Mouse (Mus musculus) brain, embryonic 14.5 days (tissue): ENCODE results near the gene Mydgf. TPM values are rescaled to one million over a fixed set of nuclear protein-coding genes. Genes with fewer than 3 reads are reported as not detected.

ENCODE experiments used
- DNase-seq: peaks from one replicate; pipeline ENCODE4 v3.0.0-alpha.2; 2011; ENCODE audit warnings: low read depth
- CTCF ChIP-seq: fragments of 200-500 bp; IDR thresholded peaks from 2 replicates; pipeline ENCODE4 v1.5.1; 2012; ENCODE audit warnings: inconsistent platforms, mild to moderate bottlenecking, moderate library complexity, borderline replicate concordance; ENCODE audit not compliant: insufficient read depth, insufficient read length; ENCODE audit errors: extremely low read depth
- POLR2A ChIP-seq: fragments of 200-500 bp; IDR thresholded peaks from 2 replicates; pipeline ENCODE4 v1.6.1; 2012; ENCODE audit warnings: mild to moderate bottlenecking, inconsistent platforms, borderline replicate concordance; ENCODE audit not compliant: poor library complexity, insufficient read depth, insufficient read length, severe bottlenecking; ENCODE audit errors: extremely low read depth
- polyA plus RNA-seq: library from polyadenylated mRNA; depleted of rRNA; stranded (reverse); fragments of >200 nt; gene quantifications from 2 replicates; pipeline ENCODE4 v1.2.3, GENCODE M21; 2012; rRNA removed

Mydgf gene
- 49.8 and 54.7 TPM in 2 replicates for polyA plus RNA-seq

GRCm38 (mm10) chr17:56183658-56184103 is at the start of gene Mydgf:
TSS of gene Mydgf (minus strand) at chr17:56183920.
- DNase-seq, result peak; percentile 98
- TF ChIP-seq POLR2A (peak; percentile 59; the same call in 1 of the 2 replicates), CTCF (no peak)

- TF ChIP-seq CTCF, result no peak
- TF ChIP-seq POLR2A, result no peak
- no peak for DNase-seq
These were observed 49.7 kb upstream of the Mydgf start for GRCm38 (mm10) chr17:56233389-56233788.

- DNase-seq, result no peak
- no peak for TF ChIP-seq CTCF
- no peak for TF ChIP-seq POLR2A
These were observed 46.2 kb upstream of the Mydgf start for GRCm38 (mm10) chr17:56229943-56230342.

- TF ChIP-seq CTCF, result no peak
- no peak for TF ChIP-seq POLR2A
- DNase-seq, result no peak
These were observed 42.8 kb upstream of the Mydgf start for GRCm38 (mm10) chr17:56226566-56226965.

GRCm38 (mm10) chr17:56224916-56225315 is 41.2 kb upstream of the Mydgf start:
- TF ChIP-seq CTCF (no peak), POLR2A (no peak)
- no peak for DNase-seq

GRCm38 (mm10) chr17:56219805-56220204 is 36.1 kb upstream of the Mydgf start:
- DNase-seq, result no peak

GRCm38 (mm10) chr17:56219251-56219650 is 35.5 kb upstream of the Mydgf start:
- no peak for TF ChIP-seq POLR2A
- no peak for TF ChIP-seq CTCF
- DNase-seq, result no peak

More at GRCm38 (mm10) chr17:56219805-56220204, 36.1 kb upstream of the Mydgf start:
- TF ChIP-seq CTCF (no peak), POLR2A (no peak)

GRCm38 (mm10) chr17:56218377-56219191 is 34.9 kb upstream of the Mydgf start, which contains the start of gene Dpp9:
TSS of gene Dpp9 (minus strand) at chr17:56218905.
- TF ChIP-seq POLR2A (peak; percentile 20; the same call in 1 of the 2 replicates), CTCF (no peak)
- peak; percentile 99 for DNase-seq

GRCm38 (mm10) chr17:56217670-56218069 is 34.0 kb upstream of the Mydgf start:
- no peak for DNase-seq
- TF ChIP-seq POLR2A (no peak), CTCF (no peak)

- DNase-seq, result no peak
- TF ChIP-seq CTCF, result no peak
- TF ChIP-seq POLR2A, result no peak
These were observed 30.5 kb upstream of the Mydgf start for GRCm38 (mm10) chr17:56214229-56214628.

- TF ChIP-seq POLR2A (no peak), CTCF (no peak)
These were observed 29.0 kb upstream of the Mydgf start for GRCm38 (mm10) chr17:56212676-56213075.

More at GRCm38 (mm10) chr17:56212676-56213075, 29.0 kb upstream of the Mydgf start:
- no peak for DNase-seq
